10 mouse cellular contexts compared by ENCODE assay signal in the genomic region with DNA sequence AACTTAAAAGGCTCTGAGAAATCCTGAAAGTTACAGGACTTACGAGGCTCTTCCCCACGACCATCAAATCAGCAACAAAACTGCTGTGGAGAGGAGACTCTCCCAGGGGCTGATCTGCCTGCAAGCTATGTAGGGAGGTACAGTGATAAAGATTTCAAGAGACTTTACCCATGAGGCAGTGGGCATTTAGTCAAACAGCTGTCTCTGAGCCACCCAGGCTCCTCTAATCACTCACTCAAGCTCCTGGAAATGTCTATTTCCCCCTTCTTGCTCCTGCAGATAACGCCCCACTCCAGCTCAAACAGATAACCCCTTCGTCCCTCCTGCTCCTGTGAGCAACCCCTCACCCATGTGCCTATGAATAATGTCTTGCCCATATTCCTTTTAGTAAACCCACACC.
"Had no signal": no experiment of that assay in that cellular context is flagged by ENCODE, and none has a peak within 500 bp of the region (broad histone marks: within the 10 kb centered on the region; RNA-seq: fewer than 3 reads in every experiment).

No protein-coding gene starts in this region.

- H3K9ac ChIP-seq: kidney, embryonic 15.5 days; limb, embryonic 13.5 days; midbrain, embryonic 12.5 days; neural tube, embryonic 13.5 days had no signal

- H3K36me3 ChIP-seq: kidney, embryonic 15.5 days; limb, embryonic 13.5 days; midbrain, embryonic 12.5 days; neural tube, embryonic 13.5 days had no signal

- H3K4me1 ChIP-seq: kidney, embryonic 15.5 days; limb, embryonic 13.5 days; midbrain, embryonic 12.5 days; neural tube, embryonic 13.5 days had no signal

- H3K27me3 ChIP-seq: kidney, embryonic 15.5 days; limb, embryonic 13.5 days; midbrain, embryonic 12.5 days; neural tube, embryonic 13.5 days had no signal

- ATAC-seq: midbrain, embryonic 16.5 days had no signal

- H3K9me3 ChIP-seq: kidney, embryonic 15.5 days; limb, embryonic 13.5 days; midbrain, embryonic 12.5 days; neural tube, embryonic 13.5 days had no signal

- H3K4me3 ChIP-seq: kidney, embryonic 15.5 days; limb, embryonic 13.5 days; midbrain, embryonic 12.5 days; neural tube, embryonic 13.5 days had no signal

- DNase-seq: kidney, adult 2 months; kidney, postnatal 14 days; left cerebral cortex, postnatal 4 days; lung, adult 18-20 months; right cerebral cortex, postnatal 25 days had no signal

- H3K4me2 ChIP-seq: kidney, embryonic 15.5 days; limb, embryonic 13.5 days; midbrain, embryonic 12.5 days; neural tube, embryonic 13.5 days had no signal

- H3K27ac ChIP-seq: kidney, embryonic 15.5 days; limb, embryonic 13.5 days; midbrain, embryonic 12.5 days; neural tube, embryonic 13.5 days had no signal
